Mouse (Mus musculus): ENCODE data around the gene Prepl. TPM values are rescaled to one million over a fixed set of nuclear protein-coding genes. Genes with fewer than 3 reads are reported as not detected.

Prepl gene
- polyA plus RNA-seq, 1 experiment from 2014 or later: 31.7 TPM

GRCm38 (mm10) chr17:85013485-85013884, 76.6 kb downstream of the Prepl start:
- Histone ChIP-seq H3K4me2 (replicated peaks; ENCODE audit: low read depth, low read length) (no peak overlapping the region), H3K36me3 (ENCODE audit: control insufficient read depth, insufficient read depth, low read length) (peaks cover 5% of the 10 kb centered on the region; the same call in 1 of the 2 replicates), H3K27me3 (ENCODE audit: control insufficient read depth, insufficient read depth, low read length) (no peaks in the 10 kb centered on the region), H3K27ac (ENCODE audit: low read length) (no peak overlapping the region), H3K4me3 (ENCODE audit: low read depth, low read length) (no peak overlapping the region), H3K9ac (replicated peaks; ENCODE audit: low read depth, low read length) (no peak overlapping the region), H3K4me1 (ENCODE audit: control insufficient read depth, insufficient read depth, low read length) (no peaks in the 10 kb centered on the region), H3K9me3 (ENCODE audit: control insufficient read depth, low read depth, low read length) (no peaks in the 10 kb centered on the region)
- WGBS: 86% methylated on average over 6 of the region's 6 CpGs
- no peak for ATAC-seq (ENCODE audit: insufficient number of reproducible peaks, insufficient read depth, low FRiP score, low read depth)

Other genes with a start within 250 kb of the Prepl start
- 63.4 and 70.2 TPM in 2 replicates for gene Ppm1b, start 133.5 kb downstream of the Prepl start, polyA plus RNA-seq (2014; fragmentation: Nextera tagmentation; extraction: Ambion mirVana)
- gene Slc3a1, start 61.9 kb downstream of the Prepl start, polyA plus RNA-seq (2014; fragmentation: Nextera tagmentation; extraction: Ambion mirVana): 0.58 and 0.71 TPM in 2 replicates
- gene Camkmt, start 311 bp upstream of the Prepl start, polyA plus RNA-seq (2014; fragmentation: Nextera tagmentation; extraction: Ambion mirVana): 14.1 and 17.8 TPM in 2 replicates